Mouse (Mus musculus): ENCODE measurements around the gene Cmip.

DNA sequence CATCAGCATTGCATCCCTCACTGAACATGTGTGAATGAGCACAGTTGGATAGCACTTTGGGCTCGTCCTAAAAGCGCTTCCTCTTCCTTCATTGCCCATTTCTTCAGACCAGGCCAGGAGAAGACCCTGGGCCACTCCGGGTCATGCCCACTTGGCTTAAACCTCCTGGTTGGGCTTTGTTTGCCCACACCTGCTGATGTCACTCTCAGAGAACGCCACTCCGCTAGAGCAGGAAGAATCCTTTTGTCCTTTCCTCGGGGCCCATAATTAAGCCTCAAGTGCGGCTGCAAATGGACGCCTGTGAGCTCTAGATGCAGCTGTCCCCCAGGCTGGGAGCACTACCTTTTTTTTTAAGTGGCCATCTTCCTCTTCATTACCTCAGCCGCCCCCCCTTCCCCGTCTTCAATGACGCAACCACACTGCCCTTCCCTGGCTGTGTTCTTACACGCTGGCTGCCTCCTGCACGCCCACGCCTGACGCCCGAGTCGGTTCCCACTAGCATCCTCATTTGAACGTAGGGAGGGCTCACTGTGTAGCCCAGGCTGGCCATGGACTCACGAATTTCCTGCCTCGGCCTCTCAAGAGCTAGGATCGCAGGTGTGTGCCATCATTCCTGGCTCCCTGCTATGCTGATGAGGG lies 171.8 kb downstream of the Cmip start:
- no peak for TF ChIP-seq EP300 (IDR thresholded peaks at IDR 0.05; ENCODE audit: low read depth)
- no peak for TF ChIP-seq CTCF (IDR thresholded peaks at IDR 0.05; ENCODE audit: low read depth)

Measured in liver, postnatal 0 days (tissue).